Mouse (Mus musculus) embryonic facial prominence, embryonic 15.5 days (tissue): ENCODE data around the gene Itgam. TPM values are rescaled to one million over a fixed set of nuclear protein-coding genes. Genes with fewer than 3 reads are reported as not detected.

Experiments used
- ATAC-seq: fragments of 200-750 bp; cut with Nextera tagmentation; 2 replicates; pipeline ENCODE4 v1.8.0; 2017; ENCODE audit warnings: low read depth, moderate TSS enrichment; ENCODE audit not compliant: insufficient number of reproducible peaks, low FRiP score, low TSS enrichment
- H3K27ac ChIP-seq: fragments of 300-500 bp; sonication (generic); replicated peaks from 2 replicates; pipeline ENCODE4 v1.5.1; 2015; ENCODE audit warnings: mild to moderate bottlenecking, inconsistent platforms
- H3K27me3 ChIP-seq: fragments of 300-500 bp; sonication (generic); 2 replicates; pipeline ENCODE4 v1.6.1; 2015; ENCODE audit warnings: inconsistent platforms
- H3K36me3 ChIP-seq: fragments of 300-500 bp; sonication (generic); 2 replicates; pipeline ENCODE4 v1.6.1; 2015; ENCODE audit warnings: mild to moderate bottlenecking, inconsistent platforms
- H3K4me1 ChIP-seq: fragments of 300-500 bp; sonication (generic); 2 replicates; pipeline ENCODE4 v1.6.1; 2015; ENCODE audit warnings: inconsistent platforms
- H3K4me2 ChIP-seq: fragments of 300-500 bp; sonication (generic); replicated peaks from 2 replicates; pipeline ENCODE4 v1.6.1; 2015; ENCODE audit warnings: mild to moderate bottlenecking, inconsistent platforms
- H3K4me3 ChIP-seq: fragments of 300-500 bp; sonication (generic); replicated peaks from 2 replicates; pipeline ENCODE4 v1.5.1; 2015; ENCODE audit warnings: mild to moderate bottlenecking, inconsistent platforms
- H3K9ac ChIP-seq: fragments of 300-500 bp; sonication (generic); 2 replicates; pipeline ENCODE4 v1.6.1; 2015; ENCODE audit warnings: inconsistent platforms
- H3K9me3 ChIP-seq: fragments of 300-500 bp; sonication (generic); replicated peaks from 2 replicates; pipeline ENCODE4 v1.6.1; 2016; ENCODE audit warnings: inconsistent platforms
- WGBS: fragments of 180-500 bp; shearing (Covaris S2); methylation state at CpG from one replicate; pipeline ENCODE4 v1.1.7; 2015; 5-methylcytosine and 5-hydroxymethylcytosine counted together
- polyA plus RNA-seq: library from polyadenylated mRNA; unstranded; fragments of >200 nt; fragmentation: Nextera tagmentation; extraction: Ambion mirVana; gene quantifications from 2 replicates; pipeline ENCODE4 v1.2.1, GENCODE M21; 2015

Itgam gene
- polyA plus RNA-seq, 1 experiment from 2014 or later: 1.8 TPM

GRCm38 (mm10) chr7:128105246-128105645, 42.8 kb downstream of the Itgam start:
- no peak overlapping the region for H3K9ac ChIP-seq
- 20% methylated on average over 4 of the region's 4 CpGs for WGBS
- H3K4me3 ChIP-seq: no peak overlapping the region

GRCm38 (mm10) chr7:128107462-128107861, 45.0 kb downstream of the Itgam start:
- Histone ChIP-seq H3K4me1 (no peaks in the 10 kb centered on the region; the same call in 1 of the 2 replicates), H3K27me3 (no peaks in the 10 kb centered on the region), H3K36me3 (no peaks in the 10 kb centered on the region), H3K9ac (no peak overlapping the region), H3K9me3 (no peaks in the 10 kb centered on the region), H3K4me2 (no peak overlapping the region), H3K4me3 (no peak overlapping the region), H3K27ac (no peak overlapping the region)
- 93% methylated on average over 7 of the region's 7 CpGs for WGBS
- no peak for ATAC-seq

More at GRCm38 (mm10) chr7:128105246-128105645, 42.8 kb downstream of the Itgam start:
- no peaks in the 10 kb centered on the region; the same call in 1 of the 2 replicates for H3K4me1 ChIP-seq
- H3K27ac ChIP-seq: no peak overlapping the region
- no peaks in the 10 kb centered on the region for H3K36me3 ChIP-seq
- no peaks in the 10 kb centered on the region for H3K9me3 ChIP-seq
- no peak overlapping the region for H3K4me2 ChIP-seq
- no peaks in the 10 kb centered on the region for H3K27me3 ChIP-seq
- no peak for ATAC-seq

GRCm38 (mm10) chr7:128110314-128110713, 47.9 kb downstream of the Itgam start:
- Histone ChIP-seq H3K9me3 (no peaks in the 10 kb centered on the region), H3K36me3 (no peaks in the 10 kb centered on the region), H3K27ac (no peak overlapping the region), H3K4me2 (no peak overlapping the region), H3K4me3 (no peak overlapping the region), H3K9ac (no peak overlapping the region), H3K4me1 (no peaks in the 10 kb centered on the region; the same call in 1 of the 2 replicates), H3K27me3 (no peaks in the 10 kb centered on the region)
- 62% methylated on average over 2 of the region's 2 CpGs for WGBS
- ATAC-seq: no peak

GRCm38 (mm10) chr7:128112131-128112530, 49.7 kb downstream of the Itgam start:
- Histone ChIP-seq H3K4me3 (no peak overlapping the region), H3K36me3 (no peaks in the 10 kb centered on the region), H3K27me3 (no peaks in the 10 kb centered on the region), H3K4me1 (no peaks in the 10 kb centered on the region), H3K9me3 (no peaks in the 10 kb centered on the region), H3K9ac (no peak overlapping the region), H3K4me2 (no peak overlapping the region), H3K27ac (no peak overlapping the region)
- WGBS: 89% methylated on average over 11 of the region's 11 CpGs
- no peak for ATAC-seq

- no peaks in the 10 kb centered on the region for H3K27me3 ChIP-seq
- H3K36me3 ChIP-seq: no peaks in the 10 kb centered on the region
- H3K4me3 ChIP-seq: no peak overlapping the region
- 92% methylated on average over 11 of the region's 11 CpGs for WGBS
- H3K27ac ChIP-seq: no peak overlapping the region
- ATAC-seq: no peak
- H3K4me2 ChIP-seq: no peak overlapping the region
- H3K9ac ChIP-seq: no peak overlapping the region
- H3K9me3 ChIP-seq: no peaks in the 10 kb centered on the region
- H3K4me1 ChIP-seq: no peaks in the 10 kb centered on the region
These were observed 52.1 kb downstream of the Itgam start for GRCm38 (mm10) chr7:128114371-128115105.

- no peak overlapping the region for H3K9ac ChIP-seq
- H3K27ac ChIP-seq: no peak overlapping the region
- WGBS: 73% methylated on average over 5 of the region's 5 CpGs
- no peaks in the 10 kb centered on the region for H3K36me3 ChIP-seq
- H3K9me3 ChIP-seq: no peaks in the 10 kb centered on the region
- no peak overlapping the region for H3K4me2 ChIP-seq
- no peak for ATAC-seq
- H3K4me1 ChIP-seq: no peaks in the 10 kb centered on the region
- no peaks in the 10 kb centered on the region for H3K27me3 ChIP-seq
- no peak overlapping the region for H3K4me3 ChIP-seq
These were observed 52.9 kb downstream of the Itgam start for GRCm38 (mm10) chr7:128115211-128115958.

- Histone ChIP-seq H3K36me3 (no peaks in the 10 kb centered on the region), H3K4me1 (no peaks in the 10 kb centered on the region), H3K27ac (no peak overlapping the region), H3K9ac (no peak overlapping the region), H3K4me3 (no peak overlapping the region), H3K9me3 (no peaks in the 10 kb centered on the region), H3K4me2 (no peak overlapping the region), H3K27me3 (no peaks in the 10 kb centered on the region)
- 94% methylated on average over 5 of the region's 5 CpGs for WGBS
- no peak for ATAC-seq
These were observed 54.0 kb downstream of the Itgam start for GRCm38 (mm10) chr7:128116396-128116795.

GRCm38 (mm10) chr7:128119726-128120490, 57.5 kb downstream of the Itgam start:
- Histone ChIP-seq H3K4me1 (no peaks in the 10 kb centered on the region), H3K9ac (no peak overlapping the region), H3K27me3 (no peaks in the 10 kb centered on the region), H3K4me3 (no peak overlapping the region), H3K4me2 (no peak overlapping the region), H3K27ac (no peak overlapping the region), H3K9me3 (no peaks in the 10 kb centered on the region), H3K36me3 (no peaks in the 10 kb centered on the region)
- 83% methylated on average over 6 of the region's 6 CpGs for WGBS
- no peak for ATAC-seq

- Histone ChIP-seq H3K4me2 (no peak within 1 kb of the TSS), H3K27ac (no peak within 1 kb of the TSS), H3K4me3 (no peak within 1 kb of the TSS), H3K9ac (no peak within 1 kb of the TSS), H3K4me1 (no peaks in the 10 kb centered on the region), H3K9me3 (no peaks in the 10 kb centered on the region), H3K27me3 (no peaks in the 10 kb centered on the region), H3K36me3 (no peaks in the 10 kb centered on the region)
- WGBS: 74% methylated on average over 8 of the region's 8 CpGs
- ATAC-seq: no peak
These were observed 66.6 kb downstream of the Itgam start, which contains the start of gene Itgax for GRCm38 (mm10) chr7:128128741-128129720. TSS of gene Itgax (plus strand) at chr7:128129547.

GRCm38 (mm10) chr7:128132148-128132547, 69.7 kb downstream of the Itgam start:
- WGBS: 72% methylated on average over 5 of the region's 5 CpGs
- no peak for ATAC-seq

More at GRCm38 (mm10) chr7:128132148-128132547, 69.7 kb downstream of the Itgam start:
- Histone ChIP-seq H3K27me3 (no peaks in the 10 kb centered on the region), H3K27ac (no peak overlapping the region), H3K9ac (no peak overlapping the region), H3K4me3 (no peak overlapping the region), H3K4me2 (no peak overlapping the region), H3K9me3 (no peaks in the 10 kb centered on the region), H3K36me3 (no peaks in the 10 kb centered on the region), H3K4me1 (no peaks in the 10 kb centered on the region)
